Mouse (Mus musculus) intestine, embryonic 16.5 days (tissue): ENCODE data around the gene Ndufc2. TPM values are rescaled to one million over a fixed set of nuclear protein-coding genes. Genes with fewer than 3 reads are reported as not detected.

Experiments
- ATAC-seq: fragments of 200-750 bp; cut with Nextera tagmentation; 2 replicates; pipeline ENCODE4 v1.8.0; 2017; ENCODE audit warnings: moderate TSS enrichment, moderate library complexity
- H3K27ac ChIP-seq: fragments of 300-500 bp; sonication (generic); 2 replicates; pipeline ENCODE4 v1.5.1; 2014; ENCODE audit warnings: mild to moderate bottlenecking, low read length
- H3K27me3 ChIP-seq: fragments of 300-500 bp; sonication (generic); replicated peaks from 2 replicates; pipeline ENCODE4 v1.6.1; 2014; ENCODE audit warnings: low read length, control low read depth, mixed read lengths; ENCODE audit not compliant: control insufficient read depth, insufficient read depth
- H3K36me3 ChIP-seq: fragments of 300-500 bp; sonication (generic); 2 replicates; pipeline ENCODE4 v1.6.1; 2014; ENCODE audit warnings: low read length, control low read depth; ENCODE audit not compliant: control insufficient read depth, insufficient read depth
- H3K4me1 ChIP-seq: fragments of 300-500 bp; sonication (generic); 2 replicates; pipeline ENCODE4 v1.6.1; 2014; ENCODE audit warnings: low read length, control low read depth, mixed read lengths; ENCODE audit not compliant: control insufficient read depth, insufficient read depth
- H3K4me2 ChIP-seq: fragments of 300-500 bp; sonication (generic); 2 replicates; pipeline ENCODE4 v1.6.1; 2014; ENCODE audit warnings: low read depth, low read length, control low read depth
- H3K4me3 ChIP-seq: fragments of 300-500 bp; sonication (generic); 2 replicates; pipeline ENCODE4 v1.5.1; 2014; ENCODE audit warnings: mild to moderate bottlenecking, low read length
- H3K9ac ChIP-seq: fragments of 300-500 bp; sonication (generic); 2 replicates; pipeline ENCODE4 v1.6.1; 2014; ENCODE audit warnings: low read depth, low read length
- H3K9me3 ChIP-seq: fragments of 300-500 bp; sonication (generic); 2 replicates; pipeline ENCODE4 v1.6.1; 2016; ENCODE audit warnings: low read length, control low read depth; ENCODE audit not compliant: control insufficient read depth
- WGBS: fragments of 180-500 bp; shearing (Covaris S2); extraction: QIAGEN DNeasy Blood & Tissue Kit; methylation state at CpG from one replicate; pipeline ENCODE4 v1.1.7; 2014; 5-methylcytosine and 5-hydroxymethylcytosine counted together
- polyA plus RNA-seq: library from polyadenylated mRNA; unstranded; fragments of >200 nt; fragmentation: Nextera tagmentation; extraction: Ambion mirVana; gene quantifications from 2 replicates; pipeline ENCODE4 v1.2.1, GENCODE M21; 2015

Ndufc2 gene
- polyA plus RNA-seq, 1 experiment from 2014 or later = 385 TPM

DNA sequence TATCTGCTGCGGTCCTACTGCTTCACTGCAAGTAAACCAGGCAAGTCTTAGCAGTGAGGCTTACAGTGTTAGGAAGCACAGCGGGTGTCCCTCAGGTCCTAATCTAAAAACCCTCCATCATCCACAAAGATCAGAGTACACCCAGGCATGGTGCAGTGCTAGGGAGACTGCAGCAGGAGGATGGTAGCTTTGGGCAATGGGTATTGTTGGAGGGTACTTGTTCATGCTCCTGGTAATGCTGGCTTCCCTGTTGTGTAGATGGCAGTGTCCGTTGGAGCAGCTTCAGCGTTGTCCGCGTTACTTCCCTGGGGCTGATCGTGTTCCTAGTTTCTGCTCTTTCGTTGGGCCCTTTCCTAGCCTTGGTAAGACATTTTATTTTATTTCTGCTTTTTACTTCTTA, 17.1 kb upstream of the Ndufc2 start:
- Histone ChIP-seq H3K27me3 (no peaks in the 10 kb centered on the region), H3K4me2 (no peak overlapping the region), H3K9me3 (no peaks in the 10 kb centered on the region), H3K27ac (no peak overlapping the region), H3K4me3 (no peak overlapping the region), H3K9ac (no peak overlapping the region), H3K4me1 (no peaks in the 10 kb centered on the region), H3K36me3 (peaks cover 41% of the 10 kb centered on the region)
- WGBS = 94% methylated on average over 8 of the region's 8 CpGs
- ATAC-seq = no peak

DNA sequence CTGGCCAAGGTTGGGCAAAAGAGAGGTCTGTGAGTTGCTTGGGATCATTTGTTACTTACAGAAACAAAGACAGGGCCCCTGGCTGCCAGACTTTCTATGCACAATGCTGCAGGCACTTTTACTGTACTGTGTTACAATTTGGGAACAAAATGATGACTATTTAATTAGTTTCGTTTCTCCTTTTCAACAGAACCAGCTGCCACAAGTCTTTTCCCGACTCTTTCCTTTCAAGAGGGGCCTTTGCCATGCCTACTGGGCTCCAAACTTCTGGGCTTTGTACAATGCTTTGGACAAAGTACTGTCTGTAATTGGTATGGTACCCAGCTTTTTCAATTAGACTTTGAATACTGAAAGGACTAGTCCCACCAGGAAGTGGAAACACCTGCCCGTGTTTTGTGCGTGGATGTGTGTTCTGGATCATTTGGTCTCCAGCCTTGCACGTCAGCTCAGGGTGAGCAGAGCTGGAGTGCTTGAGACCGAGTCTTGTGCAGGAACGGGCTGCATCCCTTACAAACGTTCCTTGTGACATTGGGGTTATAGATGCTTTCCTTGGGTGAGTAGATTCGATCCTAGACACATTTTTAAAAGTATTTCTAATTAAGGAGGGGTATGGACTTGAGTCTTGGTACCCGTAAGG, 16.2 kb upstream of the Ndufc2 start:
- H3K27ac ChIP-seq = no peak overlapping the region
- no peak overlapping the region for H3K4me3 ChIP-seq
- no peak for ATAC-seq
- 87% methylated on average over 10 of the region's 10 CpGs for WGBS
- H3K9ac ChIP-seq = no peak overlapping the region
- no peak overlapping the region for H3K4me2 ChIP-seq
- H3K36me3 ChIP-seq = peaks cover 39% of the 10 kb centered on the region
- no peaks in the 10 kb centered on the region for H3K9me3 ChIP-seq
- H3K27me3 ChIP-seq = no peaks in the 10 kb centered on the region
- no peaks in the 10 kb centered on the region for H3K4me1 ChIP-seq

DNA sequence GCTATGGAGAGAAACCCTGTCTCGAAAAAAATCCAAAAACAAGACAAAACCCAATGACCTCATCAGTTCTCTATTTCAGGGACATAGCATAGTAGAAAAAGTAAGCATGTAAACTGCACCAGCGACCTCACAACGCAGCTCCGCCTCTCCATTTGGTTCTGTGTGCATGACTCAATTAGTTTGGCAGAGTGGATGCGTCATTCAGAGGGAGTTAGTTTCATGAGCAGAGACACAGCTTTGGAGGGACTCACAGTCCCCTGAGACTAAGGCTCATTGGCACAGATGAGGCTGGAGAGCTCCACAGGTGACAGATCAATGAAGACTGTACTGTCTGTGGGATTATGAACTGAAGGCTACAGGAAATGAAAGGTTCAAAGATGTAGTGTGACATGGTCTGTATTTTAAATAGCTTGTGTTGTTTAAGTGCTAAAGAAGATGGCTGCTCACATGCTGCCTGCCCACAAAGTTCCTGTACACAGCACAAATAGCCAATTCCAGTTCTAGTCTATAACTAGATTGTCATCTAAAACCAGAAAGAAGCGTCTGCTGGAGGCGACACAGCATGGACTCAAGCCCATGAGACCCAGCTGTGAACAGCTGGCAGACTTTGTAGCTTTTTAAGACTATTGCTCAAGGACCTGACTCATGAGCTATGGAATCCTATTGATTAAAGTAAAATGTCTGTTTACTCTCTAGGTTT, 13.5 kb upstream of the Ndufc2 start:
- no peaks in the 10 kb centered on the region for H3K9me3 ChIP-seq
- H3K4me1 ChIP-seq = no peaks in the 10 kb centered on the region
- H3K27ac ChIP-seq = peak overlapping the region; percentile 38; the same call in 1 of the 2 replicates
- H3K9ac ChIP-seq = no peak overlapping the region
- no peak overlapping the region for H3K4me2 ChIP-seq
- H3K27me3 ChIP-seq = no peaks in the 10 kb centered on the region
- ATAC-seq = peak; percentile 65
- H3K36me3 ChIP-seq = peaks cover 28% of the 10 kb centered on the region
- H3K4me3 ChIP-seq = no peak overlapping the region
- 81% methylated on average over 7 of the region's 7 CpGs for WGBS

DNA sequence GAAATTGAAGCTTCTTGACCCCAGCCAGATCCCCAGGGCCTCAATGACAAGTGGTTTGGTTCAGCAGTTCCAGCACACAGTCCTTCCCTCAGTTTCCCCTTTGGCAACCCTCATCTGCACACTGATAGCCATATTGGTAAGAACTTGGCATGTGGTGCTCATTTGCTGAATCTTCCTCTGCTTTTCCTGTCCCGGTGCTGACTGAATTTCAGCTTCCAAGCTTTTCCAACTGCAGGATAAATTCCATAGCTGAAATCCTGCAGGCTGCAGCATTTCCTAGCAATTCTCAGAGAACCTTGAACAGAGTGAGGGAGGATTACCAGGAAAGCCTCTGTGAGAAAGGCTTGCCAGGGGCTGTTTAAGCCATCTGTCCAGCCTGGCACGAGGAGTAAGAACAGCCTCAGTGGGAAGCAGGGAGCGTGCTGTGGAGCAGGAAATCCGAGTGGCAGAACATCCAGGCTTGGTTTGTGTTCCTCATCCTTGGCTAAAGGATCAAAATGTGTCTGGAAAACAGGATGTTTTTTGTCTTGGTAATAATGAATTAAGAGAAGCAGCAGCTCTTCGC, 12.9 kb upstream of the Ndufc2 start:
- ATAC-seq = 0 out of 2 replicates have a peak, but pooled peaks have one; percentile 4
- Histone ChIP-seq H3K9me3 (no peaks in the 10 kb centered on the region), H3K36me3 (peaks cover 31% of the 10 kb centered on the region), H3K4me3 (no peak overlapping the region), H3K9ac (no peak overlapping the region), H3K4me2 (no peak overlapping the region), H3K4me1 (no peaks in the 10 kb centered on the region), H3K27me3 (no peaks in the 10 kb centered on the region), H3K27ac (peak overlapping the region; percentile 17)
- 74% methylated on average over 5 of the region's 5 CpGs for WGBS

DNA sequence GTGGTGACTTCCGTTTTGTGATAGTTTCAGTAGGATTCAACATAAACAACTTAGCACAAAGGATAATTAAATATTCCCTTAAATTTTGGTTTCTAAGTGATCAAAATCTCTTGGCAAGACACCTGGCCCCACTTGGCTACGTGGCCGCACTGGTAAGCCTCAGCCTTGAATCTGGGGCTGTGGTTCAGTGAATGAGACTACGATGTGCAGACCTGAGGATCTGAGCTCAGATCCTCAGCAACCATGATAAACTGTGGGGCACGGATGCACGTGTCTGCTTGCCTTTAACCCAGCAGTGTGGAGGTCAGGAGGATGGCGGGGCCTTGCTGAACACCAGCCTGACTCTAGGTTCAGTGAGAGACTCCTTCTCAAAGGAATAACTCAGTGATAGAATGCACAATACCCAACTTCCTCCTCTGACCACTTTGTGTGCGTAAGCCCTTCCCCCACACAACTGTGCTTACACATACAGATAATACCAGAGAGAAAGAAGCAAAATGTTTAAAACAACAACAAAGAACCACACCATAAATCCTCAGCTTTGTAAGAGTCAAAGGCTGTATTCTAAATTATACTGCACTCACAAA, 12.1 kb upstream of the Ndufc2 start:
- ATAC-seq = no peak
- Histone ChIP-seq H3K27me3 (no peaks in the 10 kb centered on the region), H3K36me3 (peaks cover 27% of the 10 kb centered on the region), H3K4me1 (no peaks in the 10 kb centered on the region), H3K9ac (no peak overlapping the region), H3K4me3 (no peak overlapping the region), H3K4me2 (no peak overlapping the region), H3K27ac (peak overlapping the region; percentile 17; the same call in 1 of the 2 replicates), H3K9me3 (no peaks in the 10 kb centered on the region)
- 89% methylated on average over 8 of the region's 8 CpGs for WGBS

DNA sequence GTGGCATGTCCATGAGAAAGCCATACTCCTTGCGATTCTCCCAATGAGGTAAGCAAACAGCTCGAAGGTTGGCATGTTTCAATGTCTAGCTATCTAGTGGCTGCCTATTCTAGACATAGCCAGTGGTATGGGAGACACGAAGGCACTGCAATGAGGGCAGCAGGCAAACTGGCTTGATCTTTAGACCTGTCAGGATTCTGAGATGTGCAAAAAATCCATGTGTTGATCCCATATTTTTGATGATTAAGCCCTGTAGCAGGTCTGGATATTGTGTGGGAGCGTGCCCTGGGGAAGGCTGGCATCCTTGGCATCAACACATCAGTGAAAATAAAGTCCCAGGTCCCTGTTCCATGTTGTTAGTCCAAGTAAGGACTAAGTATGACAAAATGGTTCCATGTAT, 11.3 kb upstream of the Ndufc2 start:
- H3K4me3 ChIP-seq = no peak overlapping the region
- H3K4me1 ChIP-seq = no peaks in the 10 kb centered on the region
- no peak overlapping the region for H3K4me2 ChIP-seq
- no peaks in the 10 kb centered on the region for H3K27me3 ChIP-seq
- H3K27ac ChIP-seq = no peak overlapping the region
- no peaks in the 10 kb centered on the region for H3K9me3 ChIP-seq
- H3K9ac ChIP-seq = no peak overlapping the region
- WGBS = 93% methylated on average over 4 of the region's 4 CpGs
- ATAC-seq = no peak
- H3K36me3 ChIP-seq = peaks cover 22% of the 10 kb centered on the region

DNA sequence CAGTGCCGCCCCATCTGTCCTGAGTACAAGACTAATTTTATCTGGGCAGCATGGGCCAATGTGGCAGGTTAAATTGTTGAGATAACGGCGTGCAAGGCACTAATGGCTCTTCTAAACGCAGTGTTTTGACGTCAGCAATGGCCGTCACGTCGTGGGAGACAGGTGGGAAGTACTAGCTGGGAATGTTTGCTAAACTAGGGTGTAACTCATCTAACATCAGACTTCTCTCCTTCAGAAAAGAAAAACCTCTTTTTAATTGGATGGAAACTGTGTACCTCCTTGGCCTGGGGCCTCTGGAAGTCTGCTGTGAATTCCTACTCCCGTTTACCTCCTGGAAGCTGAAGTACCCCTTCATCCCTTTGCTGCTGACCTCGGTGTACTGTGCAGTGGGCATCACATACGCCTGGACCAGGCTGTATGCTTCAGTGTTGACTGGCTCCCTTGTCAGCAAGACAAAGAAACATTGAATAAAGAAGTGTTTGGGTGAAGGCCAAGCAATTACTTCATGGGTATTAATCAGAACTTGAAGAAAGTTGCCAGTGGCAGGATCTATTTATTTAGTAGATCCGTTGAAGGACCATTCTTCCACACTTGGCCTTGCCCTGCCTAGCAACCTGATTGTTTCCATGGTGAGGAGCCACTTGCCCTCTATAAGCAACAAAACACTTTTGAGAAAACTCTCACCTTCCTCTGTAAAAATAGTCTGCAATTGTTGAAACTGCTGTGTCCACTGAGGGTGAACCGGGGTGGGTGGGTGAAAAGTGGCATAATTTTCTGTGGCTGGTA, 8.3 kb upstream of the Ndufc2 start:
- H3K4me1 ChIP-seq = no peaks in the 10 kb centered on the region
- no peak overlapping the region for H3K4me3 ChIP-seq
- no peak overlapping the region for H3K4me2 ChIP-seq
- H3K9me3 ChIP-seq = no peaks in the 10 kb centered on the region
- no peak overlapping the region for H3K9ac ChIP-seq
- H3K27ac ChIP-seq = no peak overlapping the region
- peaks cover 9% of the 10 kb centered on the region for H3K36me3 ChIP-seq
- ATAC-seq = no peak
- no peaks in the 10 kb centered on the region for H3K27me3 ChIP-seq
- 72% methylated on average over 13 of the region's 13 CpGs for WGBS

DNA sequence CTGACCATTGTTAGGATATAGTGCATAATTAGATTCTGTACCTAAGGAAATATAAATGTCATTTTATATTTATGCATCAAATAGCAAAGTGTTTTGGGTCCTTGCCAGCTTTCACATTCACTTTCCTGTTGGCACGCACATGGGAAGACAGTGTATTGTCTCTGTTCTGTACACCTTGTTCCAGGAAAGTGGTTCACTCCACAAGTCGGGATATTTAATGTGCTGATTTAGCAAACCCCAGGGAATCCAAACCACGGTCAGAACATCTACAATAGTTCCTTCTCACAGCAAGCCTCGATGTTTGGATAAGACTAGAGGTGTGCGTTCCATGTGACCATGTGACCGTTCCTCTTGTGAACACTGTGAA, 7.7 kb upstream of the Ndufc2 start:
- ATAC-seq = no peak
- H3K9me3 ChIP-seq = no peaks in the 10 kb centered on the region
- H3K4me3 ChIP-seq = no peak overlapping the region
- H3K9ac ChIP-seq = no peak overlapping the region
- H3K4me2 ChIP-seq = no peak overlapping the region
- H3K27me3 ChIP-seq = no peaks in the 10 kb centered on the region
- H3K36me3 ChIP-seq = peaks cover 6% of the 10 kb centered on the region
- WGBS = 85% methylated on average over 6 of the region's 6 CpGs
- H3K4me1 ChIP-seq = no peaks in the 10 kb centered on the region
- H3K27ac ChIP-seq = no peak overlapping the region

DNA sequence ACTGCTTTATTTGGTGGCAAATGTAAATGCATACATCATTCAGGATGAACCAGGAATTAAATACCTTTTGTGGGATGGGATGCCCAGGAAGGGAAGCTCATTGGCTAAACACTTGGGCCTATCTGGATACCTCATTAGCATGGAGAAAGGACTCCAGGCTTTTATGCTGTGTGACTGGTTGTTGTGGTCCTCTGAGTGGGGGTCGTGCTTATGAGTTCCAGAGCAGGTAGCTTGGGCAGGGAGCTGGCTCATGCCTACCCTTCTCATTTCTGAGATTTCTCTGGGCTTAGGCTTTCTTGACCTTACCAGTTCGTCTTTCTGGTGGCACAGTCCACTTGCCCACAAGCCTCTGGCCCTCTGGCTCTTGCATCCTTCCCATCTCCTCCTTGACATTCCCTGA, 5.4 kb upstream of the Ndufc2 start:
- no peak for ATAC-seq
- no peak overlapping the region for H3K9ac ChIP-seq
- no peaks in the 10 kb centered on the region for H3K4me1 ChIP-seq
- no peaks in the 10 kb centered on the region for H3K27me3 ChIP-seq
- 77% methylated on average over 2 of the region's 2 CpGs for WGBS
- peaks cover 3% of the 10 kb centered on the region; the same call in 1 of the 2 replicates for H3K36me3 ChIP-seq
- H3K9me3 ChIP-seq = no peaks in the 10 kb centered on the region
- H3K4me2 ChIP-seq = no peak overlapping the region
- no peak overlapping the region for H3K4me3 ChIP-seq
- no peak overlapping the region for H3K27ac ChIP-seq
